In the genomic region with DNA sequence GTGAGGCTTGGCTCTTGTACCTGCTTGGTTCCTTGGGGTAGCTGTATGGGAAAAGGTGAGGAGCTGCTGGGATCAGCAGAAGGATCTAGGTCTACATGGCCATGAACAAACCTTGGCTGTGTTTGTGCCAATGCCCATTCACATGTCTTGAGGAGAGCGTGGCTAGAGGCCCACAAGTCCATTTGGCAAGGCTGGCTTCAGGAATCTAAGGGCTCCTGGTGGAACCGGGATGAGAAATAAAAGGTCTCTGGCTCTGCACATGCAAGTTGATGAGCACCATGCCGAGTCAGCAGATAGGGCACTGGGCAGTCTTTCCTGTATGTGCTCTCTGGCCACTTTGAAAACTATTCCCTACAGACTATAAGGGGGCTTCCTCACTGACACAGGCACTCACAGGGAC, we compare ENCODE assay signal across 20 mouse cellular contexts.
A peak's percentile ranks its signal among the peaks of the same experiment; 100 is the strongest.
DNase-seq lines count a peak whose midpoint lies in the region; ATAC-seq and TF ChIP-seq lines count a peak whose summit lies in the region.
"Had no signal": no experiment of that assay in that cellular context is flagged by ENCODE, and none has a peak within 500 bp of the region (broad histone marks: within the 10 kb centered on the region; RNA-seq: fewer than 3 reads in every experiment).

No protein-coding gene starts in this region.

- peaks cover 5% of the 10 kb centered on the region; the same call in 1 of the 2 replicates for H3K9me3 ChIP-seq in hindbrain, embryonic 13.5 days
- H3K9me3 ChIP-seq: embryonic facial prominence, embryonic 12.5 days; embryonic facial prominence, embryonic 15.5 days; forebrain, embryonic 15.5 days; hindbrain, embryonic 12.5 days; intestine, embryonic 15.5 days had no signal

- no peak overlapping the region for H3K27ac ChIP-seq in cerebellum, adult 2 months (ENCODE audit: insufficient read depth, low read length)
- no peak overlapping the region for H3K27ac ChIP-seq in hindbrain, embryonic 13.5 days
- H3K27ac ChIP-seq: embryonic facial prominence, embryonic 12.5 days; embryonic facial prominence, embryonic 15.5 days; forebrain, embryonic 15.5 days; heart, adult 2 months; hindbrain, embryonic 12.5 days; intestine, embryonic 15.5 days had no signal

- H3K4me3 ChIP-seq in cerebellum, adult 2 months (replicated peaks; ENCODE audit: insufficient read depth, low read depth, low read length) = no peak overlapping the region
- H3K4me3 ChIP-seq in hindbrain, embryonic 13.5 days = no peak overlapping the region
- H3K4me3 ChIP-seq: embryonic facial prominence, embryonic 12.5 days; embryonic facial prominence, embryonic 15.5 days; forebrain, embryonic 15.5 days; heart, adult 2 months; hindbrain, embryonic 12.5 days; intestine, embryonic 15.5 days had no signal

- peak; percentile 38 to 69 for DNase-seq in cerebellum, adult 2 months
- no peak for DNase-seq in cerebellum, postnatal 4 days (ENCODE audit: low spot score in 2 of 2)
- peak; percentile 35 for DNase-seq in cerebellum, adult 8-10 months
- peak; percentile 60 for DNase-seq in cerebellum, adult 9-11 months
- DNase-seq in thymus, postnatal 10 days (ENCODE audit: low spot score in 2 of 2) = no peak
- DNase-seq: adrenal gland, adult 2 months; adrenal gland, postnatal 14 days; gastrocnemius, postnatal 25 days; heart, adult 2 months; kidney, adult 11 months; kidney, adult 8-10 months had no signal

- ATAC-seq in hindbrain, embryonic 13.5 days (ENCODE audit: low FRiP score) = no peak
- ATAC-seq: CD4-positive, CD25-positive, alpha-beta regulatory T cell, adult 4 months; forebrain, embryonic 15.5 days; hindbrain, embryonic 16.5 days; intestine, embryonic 15.5 days had no signal

- no peak overlapping the region for H3K4me2 ChIP-seq in hindbrain, embryonic 13.5 days
- H3K4me2 ChIP-seq: embryonic facial prominence, embryonic 12.5 days; embryonic facial prominence, embryonic 15.5 days; forebrain, embryonic 15.5 days; heart, embryonic 11.5 days; hindbrain, embryonic 12.5 days; intestine, embryonic 15.5 days had no signal

- TF ChIP-seq POLR2A in cerebellum, adult 2 months (IDR thresholded peaks at IDR 0.05; ENCODE audit: borderline replicate concordance, insufficient read depth, low read length) = no peak

- no peaks in the 10 kb centered on the region for H3K36me3 ChIP-seq in hindbrain, embryonic 13.5 days
- H3K36me3 ChIP-seq: embryonic facial prominence, embryonic 12.5 days; embryonic facial prominence, embryonic 15.5 days; forebrain, embryonic 15.5 days; hindbrain, embryonic 12.5 days; intestine, embryonic 15.5 days had no signal

- H3K9ac ChIP-seq in hindbrain, embryonic 13.5 days = no peak overlapping the region
- H3K9ac ChIP-seq: embryonic facial prominence, embryonic 12.5 days; embryonic facial prominence, embryonic 15.5 days; forebrain, embryonic 15.5 days; hindbrain, embryonic 12.5 days; intestine, embryonic 15.5 days had no signal

- no peak for TF ChIP-seq CTCF in cerebellum, adult 2 months (IDR thresholded peaks at IDR 0.05; ENCODE audit: borderline replicate concordance, insufficient read depth, low read depth, low read length)

- H3K4me1 ChIP-seq in cerebellum, adult 2 months (ENCODE audit: control insufficient read depth, insufficient read depth, low read length) = peaks cover 22% of the 10 kb centered on the region
- peaks cover 27% of the 10 kb centered on the region for H3K4me1 ChIP-seq in hindbrain, embryonic 13.5 days (replicated peaks)
- H3K4me1 ChIP-seq: embryonic facial prominence, embryonic 12.5 days; embryonic facial prominence, embryonic 15.5 days had no signal

- 10% methylated on average over 3 of the region's 3 CpGs for WGBS in cerebellum, adult 2 months
- 86% methylated on average over 3 of the region's 3 CpGs for WGBS in hindbrain, embryonic 13.5 days

- no peaks in the 10 kb centered on the region for H3K27me3 ChIP-seq in cerebellum, adult 2 months (ENCODE audit: control insufficient read depth, insufficient read depth, low read length)
- no peaks in the 10 kb centered on the region for H3K27me3 ChIP-seq in hindbrain, embryonic 13.5 days
- H3K27me3 ChIP-seq: embryonic facial prominence, embryonic 12.5 days; embryonic facial prominence, embryonic 15.5 days; forebrain, embryonic 15.5 days; hindbrain, embryonic 12.5 days; intestine, embryonic 15.5 days had no signal

Comparison
In these comparisons a context has a peak if more than half of its experiments do, and no peak if none do; other contexts are left out.
1. DNase-seq: peak in cerebellum, adult 2 months (2 of 2), cerebellum, adult 8-10 months (single experiment) and cerebellum, adult 9-11 months (single experiment); none in cerebellum, postnatal 4 days (0 of 2) and thymus, postnatal 10 days (0 of 2).